In genomic region chr1:36010151-36010550, GRCm38 (mm10) we compare ENCODE assay signal across 23 mouse cellular contexts. TPM values are rescaled to one million over a fixed set of nuclear protein-coding genes. Genes with fewer than 3 reads are reported as not detected.
DNase-seq lines count a peak whose midpoint lies in the region; ATAC-seq and TF ChIP-seq lines count a peak whose summit lies in the region.
"Had no signal": no experiment of that assay in that cellular context is flagged by ENCODE, and none has a peak within 500 bp of the region (broad histone marks: within the 10 kb centered on the region; RNA-seq: fewer than 3 reads in every experiment).

No protein-coding gene starts in this region.

- H3K27me3 ChIP-seq in heart, embryonic 10.5 days (ENCODE audit: insufficient read depth, poor library complexity, severe bottlenecking): no peaks in the 10 kb centered on the region
- H3K27me3 ChIP-seq in lung, embryonic 14.5 days (ENCODE audit: insufficient read depth, low read length): no peaks in the 10 kb centered on the region
- H3K27me3 ChIP-seq: embryonic facial prominence, embryonic 12.5 days; heart, embryonic 12.5 days; hindbrain, embryonic 12.5 days; stomach, embryonic 15.5 days had no signal

- peak overlapping the region; percentile 7; the same call in 1 of the 2 replicates for H3K27ac ChIP-seq in heart, embryonic 10.5 days
- H3K27ac ChIP-seq in lung, embryonic 14.5 days (ENCODE audit: low read depth): no peak overlapping the region
- H3K27ac ChIP-seq in ES-E14 (ENCODE audit: insufficient read depth, low read depth, low read length, poor library complexity, severe bottlenecking): peak overlapping the region; percentile 81; the same call in 1 of the 2 replicates
- H3K27ac ChIP-seq: embryonic facial prominence, embryonic 12.5 days; hindbrain, embryonic 12.5 days; macrophage; midbrain, embryonic 10.5 days; stomach, embryonic 15.5 days had no signal

- no peak overlapping the region for H3K4me3 ChIP-seq in heart, embryonic 10.5 days
- no peak overlapping the region for H3K4me3 ChIP-seq in lung, embryonic 14.5 days (ENCODE audit: low read depth, low read length)
- peak overlapping the region in 1 of 2 experiments; percentile 5; a peak in 1 of 4 replicates for H3K4me3 ChIP-seq in ES-E14 (ENCODE audit: insufficient read depth in 1 of 2, low read depth in 1 of 2, low read length in 2 of 2, poor library complexity in 1 of 2, severe bottlenecking in 1 of 2)
- H3K4me3 ChIP-seq: embryonic facial prominence, embryonic 12.5 days; erythroblast, embryonic 14.5 days; heart, embryonic 12.5 days; hindbrain, embryonic 12.5 days; midbrain, embryonic 10.5 days; stomach, embryonic 15.5 days had no signal

- 76% methylated on average over 7 of the region's 7 CpGs for WGBS in heart, embryonic 10.5 days
- WGBS in lung, embryonic 14.5 days: 78% methylated on average over 7 of the region's 7 CpGs

- ATAC-seq in lung, embryonic 14.5 days (ENCODE audit: insufficient read depth): no peak
- ATAC-seq: activated CD4-positive, CD25-positive, alpha-beta regulatory T cell, adult 4 months; forebrain, embryonic 14.5 days; inflammation-experienced regulatory T-cells, adult 6 months had no signal

- no peaks in the 10 kb centered on the region for H3K9me3 ChIP-seq in heart, embryonic 10.5 days
- H3K9me3 ChIP-seq in lung, embryonic 14.5 days (ENCODE audit: low read depth, low read length): no peaks in the 10 kb centered on the region
- no peaks in the 10 kb centered on the region for H3K9me3 ChIP-seq in ES-E14 (ENCODE audit: control insufficient read depth, insufficient read depth, low read depth, low read length)
- H3K9me3 ChIP-seq: embryonic facial prominence, embryonic 12.5 days; hindbrain, embryonic 12.5 days; midbrain, embryonic 10.5 days; stomach, embryonic 15.5 days had no signal

- peaks cover 35% of the 10 kb centered on the region for H3K4me1 ChIP-seq in heart, embryonic 10.5 days
- H3K4me1 ChIP-seq in lung, embryonic 14.5 days (ENCODE audit: insufficient read depth): peaks cover 6% of the 10 kb centered on the region; the same call in 1 of the 2 replicates
- peaks cover 10% of the 10 kb centered on the region in 2 experiments for H3K4me1 ChIP-seq in ES-E14 (ENCODE audit: control insufficient read depth in 2 of 2, insufficient read depth in 2 of 2, low read length in 2 of 2, poor library complexity in 1 of 2)
- H3K4me1 ChIP-seq: stomach, embryonic 15.5 days had no signal

- no peaks in the 10 kb centered on the region for H3K36me3 ChIP-seq in heart, embryonic 10.5 days
- no peaks in the 10 kb centered on the region for H3K36me3 ChIP-seq in lung, embryonic 14.5 days (ENCODE audit: insufficient read depth)
- H3K36me3 ChIP-seq in ES-E14 (ENCODE audit: control insufficient read depth, insufficient read depth, low read length, poor library complexity, severe bottlenecking): no peaks in the 10 kb centered on the region; the same call in 1 of the 2 replicates
- H3K36me3 ChIP-seq: embryonic facial prominence, embryonic 12.5 days; heart, embryonic 12.5 days; hindbrain, embryonic 12.5 days; midbrain, embryonic 10.5 days; stomach, embryonic 15.5 days had no signal

- in situ Hi-C loops in ES-E14 (cut with MboI; ENCODE audit: low sequenced_read_pairs in 2 of 2, unreplicated experiment in 2 of 2): loop anchor here in 1 of 2 experiments (10.0 kb wide), 1 partner anchor 55 kb away; the partner anchor contains the start of gene Hs6st1

- TF ChIP-seq CTCF in lung, embryonic 14.5 days (IDR thresholded peaks at IDR 0.05; ENCODE audit: low read depth): peak; percentile 32

- DNase-seq in heart, embryonic 10.5 days (ENCODE audit: low spot score): no peak
- no peak for DNase-seq in heart, adult 11 months
- no peak for DNase-seq in lung, embryonic 14.5 days
- no peak for DNase-seq in lung, adult 18-20 months
- DNase-seq in ES-E14 (ENCODE audit: low read depth, low spot score) (no peak), adipocyte (ENCODE audit: low spot score) (no peak)
- DNase-seq in adrenal gland, adult 18-20 months (ENCODE audit: low spot score in 2 of 2): no peak
- DNase-seq: cerebellum, adult 9-11 months; gastrocnemius, postnatal 36 days; heart, postnatal 14 days; layer of hippocampus, postnatal 36 days; lung, adult 2 months; retina, postnatal 1 day had no signal

- no peak overlapping the region for H3K4me2 ChIP-seq in lung, embryonic 14.5 days
- H3K4me2 ChIP-seq: embryonic facial prominence, embryonic 12.5 days; heart, embryonic 12.5 days; hindbrain, embryonic 12.5 days; stomach, embryonic 15.5 days had no signal

- no peak overlapping the region for H3K9ac ChIP-seq in lung, embryonic 14.5 days
- H3K9ac ChIP-seq in ES-E14 (ENCODE audit: insufficient read depth, low read depth, low read length, poor library complexity, severe bottlenecking): no peak overlapping the region
- H3K9ac ChIP-seq: embryonic facial prominence, embryonic 12.5 days; heart, embryonic 12.5 days; hindbrain, embryonic 12.5 days; stomach, embryonic 15.5 days had no signal

TF ChIP-seq in ES-E14, 5 proteins besides CTCF, POLR2A, EP300 and RAD21:
- no peak for TF ChIP-seq MAFK (IDR thresholded peaks at IDR 0.05; ENCODE audit: insufficient read depth, low read depth, low read length)
- no peak for TF ChIP-seq ZNF384 (IDR thresholded peaks at IDR 0.05; ENCODE audit: low read depth, low read length)
- no peak for TF ChIP-seq HCFC1 (IDR thresholded peaks at IDR 0.05; ENCODE audit: borderline replicate concordance, insufficient read depth, low read length)
- no peak for TF ChIP-seq ZC3H11A (IDR thresholded peaks at IDR 0.05; ENCODE audit: borderline replicate concordance, low read depth, low read length)
- TF ChIP-seq CHD2 (IDR thresholded peaks at IDR 0.05; ENCODE audit: low read depth, low read length): no peak

RNA-seq across cellular contexts. Expression of gene Hs6st1, which starts 58.0 kb away (rescaled TPM):
- 3.5 and 5.7 TPM in 2 replicates for polyA plus RNA-seq in heart, embryonic 10.5 days (2016; fragmentation: Nextera tagmentation; extraction: Ambion mirVana)
- 14.2 and 16.2 TPM in 2 replicates for polyA plus RNA-seq in lung, embryonic 14.5 days (2014; fragmentation: Nextera tagmentation; extraction: Ambion mirVana)
- 46.3 and 51.0 TPM in 2 replicates for total RNA-seq in ES-E14 (2012; rRNA removed)
- 100 to 1,000 TPM in 1 of 2 experiments, 10 to 100 TPM in 1; 43.5 to 122 TPM for total RNA-seq in adrenal gland, adult 18-20 months (2021)
